Mouse (Mus musculus): ENCODE data around the gene Cdk9. TPM values are rescaled to one million over a fixed set of nuclear protein-coding genes. Genes with fewer than 3 reads are reported as not detected.
A peak's percentile ranks its signal among the peaks of the same experiment; 100 is the strongest.

Cdk9 gene
- polyA plus RNA-seq, 1 experiment from 2014 or later, result 83.8 TPM

GRCm38 (mm10) chr2:32708643-32709042 is 4.2 kb downstream of the Cdk9 start:
- 40% methylated on average over 3 of the region's 3 CpGs for WGBS
- no peaks in the 10 kb centered on the region for H3K9me3 ChIP-seq (ENCODE audit: control insufficient read depth, low read length)
- DNase-seq (ENCODE audit: low spot score) (peak; percentile 83), ATAC-seq (replicated peaks; ENCODE audit: low FRiP score, low TSS enrichment, low read depth) (no peak)
- peaks cover 76% of the 10 kb centered on the region for H3K36me3 ChIP-seq (ENCODE audit: control insufficient read depth, insufficient read depth, low read length)
- H3K27me3 ChIP-seq (replicated peaks; ENCODE audit: control insufficient read depth, insufficient read depth, low read length), result no peaks in the 10 kb centered on the region
- no peak overlapping the region for H3K4me2 ChIP-seq (ENCODE audit: low read length)
- H3K9ac ChIP-seq (ENCODE audit: low read length), result no peak overlapping the region
- no peak overlapping the region for H3K4me3 ChIP-seq (ENCODE audit: low read depth, low read length)
- H3K27ac ChIP-seq (ENCODE audit: low read depth), result no peak overlapping the region
- H3K4me1 ChIP-seq (replicated peaks; ENCODE audit: control insufficient read depth, insufficient read depth, low read length), result peaks cover 7% of the 10 kb centered on the region

DNA sequence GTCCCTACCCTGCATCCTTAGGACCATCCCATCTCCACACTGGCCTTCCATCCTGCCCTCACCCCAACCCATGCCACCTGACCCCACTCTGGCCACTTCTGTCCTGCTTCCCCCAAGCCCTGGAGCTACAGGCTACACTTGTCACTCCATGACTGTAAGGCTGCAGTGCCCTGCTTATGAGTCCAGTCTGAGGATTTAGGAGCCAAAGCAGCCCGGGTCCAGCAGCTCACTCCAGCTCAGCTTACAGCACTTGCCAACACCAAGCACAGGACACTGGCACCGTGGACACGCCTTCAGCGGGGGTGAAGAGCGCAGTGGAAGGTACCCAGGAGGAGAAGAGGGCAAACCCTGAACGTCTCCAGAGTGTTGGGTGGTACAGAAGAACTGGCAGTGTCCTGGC is 5.9 kb downstream of the Cdk9 start:
- DNase-seq (ENCODE audit: low spot score) (no peak), ATAC-seq (replicated peaks; ENCODE audit: low FRiP score, low TSS enrichment, low read depth) (no peak)
- Histone ChIP-seq H3K4me2 (ENCODE audit: low read length) (no peak overlapping the region), H3K36me3 (ENCODE audit: control insufficient read depth, insufficient read depth, low read length) (peaks cover 83% of the 10 kb centered on the region), H3K4me1 (replicated peaks; ENCODE audit: control insufficient read depth, insufficient read depth, low read length) (peaks cover 7% of the 10 kb centered on the region), H3K9ac (ENCODE audit: low read length) (no peak overlapping the region), H3K4me3 (ENCODE audit: low read depth, low read length) (no peak overlapping the region), H3K9me3 (ENCODE audit: control insufficient read depth, low read length) (no peaks in the 10 kb centered on the region), H3K27me3 (replicated peaks; ENCODE audit: control insufficient read depth, insufficient read depth, low read length) (no peaks in the 10 kb centered on the region), H3K27ac (ENCODE audit: low read depth) (no peak overlapping the region)
- 96% methylated on average over 6 of the region's 6 CpGs for WGBS

GRCm38 (mm10) chr2:32705018-32705417 is 7.9 kb downstream of the Cdk9 start:
- no peak overlapping the region for H3K4me2 ChIP-seq (ENCODE audit: low read length)
- no peak overlapping the region for H3K9ac ChIP-seq (ENCODE audit: low read length)
- no peak overlapping the region for H3K4me3 ChIP-seq (ENCODE audit: low read depth, low read length)
- no peak overlapping the region for H3K27ac ChIP-seq (ENCODE audit: low read depth)
- ATAC-seq (replicated peaks; ENCODE audit: low FRiP score, low TSS enrichment, low read depth) (no peak), DNase-seq (ENCODE audit: low spot score) (no peak)
- peaks cover 71% of the 10 kb centered on the region for H3K36me3 ChIP-seq (ENCODE audit: control insufficient read depth, insufficient read depth, low read length)
- no peaks in the 10 kb centered on the region for H3K4me1 ChIP-seq (replicated peaks; ENCODE audit: control insufficient read depth, insufficient read depth, low read length)
- no peaks in the 10 kb centered on the region for H3K9me3 ChIP-seq (ENCODE audit: control insufficient read depth, low read length)
- WGBS, result 93% methylated on average over 7 of the region's 7 CpGs
- no peaks in the 10 kb centered on the region for H3K27me3 ChIP-seq (replicated peaks; ENCODE audit: control insufficient read depth, insufficient read depth, low read length)

- Histone ChIP-seq H3K27me3 (replicated peaks; ENCODE audit: control insufficient read depth, insufficient read depth, low read length) (no peaks in the 10 kb centered on the region), H3K9ac (ENCODE audit: low read length) (no peak within 1 kb of the TSS), H3K36me3 (ENCODE audit: control insufficient read depth, insufficient read depth, low read length) (peaks cover 61% of the 10 kb centered on the region), H3K9me3 (ENCODE audit: control insufficient read depth, low read length) (no peaks in the 10 kb centered on the region), H3K27ac (ENCODE audit: low read depth) (no peak within 1 kb of the TSS), H3K4me3 (ENCODE audit: low read depth, low read length) (no peak within 1 kb of the TSS), H3K4me1 (replicated peaks; ENCODE audit: control insufficient read depth, insufficient read depth, low read length) (no peaks in the 10 kb centered on the region), H3K4me2 (ENCODE audit: low read length) (no peak within 1 kb of the TSS)
- ATAC-seq (replicated peaks; ENCODE audit: low FRiP score, low TSS enrichment, low read depth), result no peak
- WGBS, result 83% methylated on average over 2 of the region's 2 CpGs
- no peak for DNase-seq (ENCODE audit: low spot score)
Measured at GRCm38 (mm10) chr2:32704021-32704421, 8.9 kb downstream of the Cdk9 start, which contains the start of gene Fpgs. Fpgs (minus strand) TSS chr2:32704145.

GRCm38 (mm10) chr2:32703046-32703445 is 9.8 kb downstream of the Cdk9 start:
- no peak overlapping the region for H3K27ac ChIP-seq (ENCODE audit: low read depth)
- peaks cover 51% of the 10 kb centered on the region for H3K36me3 ChIP-seq (ENCODE audit: control insufficient read depth, insufficient read depth, low read length)
- H3K4me2 ChIP-seq (ENCODE audit: low read length), result no peak overlapping the region
- 86% methylated on average over 8 of the region's 8 CpGs for WGBS
- H3K9me3 ChIP-seq (ENCODE audit: control insufficient read depth, low read length), result no peaks in the 10 kb centered on the region
- H3K4me3 ChIP-seq (ENCODE audit: low read depth, low read length), result no peak overlapping the region
- no peaks in the 10 kb centered on the region for H3K4me1 ChIP-seq (replicated peaks; ENCODE audit: control insufficient read depth, insufficient read depth, low read length)
- ATAC-seq (replicated peaks; ENCODE audit: low FRiP score, low TSS enrichment, low read depth) (no peak), DNase-seq (ENCODE audit: low spot score) (no peak)
- no peaks in the 10 kb centered on the region for H3K27me3 ChIP-seq (replicated peaks; ENCODE audit: control insufficient read depth, insufficient read depth, low read length)
- H3K9ac ChIP-seq (ENCODE audit: low read length), result no peak overlapping the region

DNA sequence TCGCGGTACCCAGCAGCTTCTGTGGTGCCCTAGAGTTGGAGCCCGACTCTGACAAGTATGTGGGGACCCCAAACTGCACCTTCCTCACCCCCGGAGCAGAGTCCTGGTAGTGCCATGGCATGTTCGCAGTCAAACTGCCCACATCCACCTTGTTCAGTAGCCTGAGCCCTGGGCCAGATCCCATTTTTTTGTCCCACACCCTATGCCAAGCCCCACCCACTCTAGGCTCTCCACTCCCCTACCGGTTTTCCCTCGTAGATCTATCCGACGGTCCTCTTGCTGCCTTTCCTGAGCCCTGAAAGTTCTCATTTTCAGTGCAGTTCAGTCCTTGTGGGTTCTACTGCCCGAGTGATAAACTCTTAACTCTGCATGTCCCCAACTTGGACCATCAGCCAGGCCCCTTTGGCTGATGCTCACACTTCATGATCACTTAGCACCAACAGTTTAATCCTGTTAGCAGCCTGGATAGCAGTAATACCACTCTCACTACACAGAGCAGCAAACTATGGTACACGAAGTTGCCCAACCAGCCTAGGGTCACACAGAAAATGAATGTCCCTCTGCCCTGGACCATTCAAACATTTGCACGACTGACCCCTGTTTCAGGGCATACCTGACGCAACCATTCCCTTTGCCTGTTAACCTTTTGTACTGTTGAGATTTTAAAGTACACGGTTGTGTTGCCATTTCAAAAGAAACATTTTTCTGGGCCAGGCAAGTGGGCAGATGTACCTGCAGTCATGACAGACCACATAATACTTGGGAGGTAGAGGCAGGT is 11.7 kb downstream of the Cdk9 start:
- Histone ChIP-seq H3K4me1 (replicated peaks; ENCODE audit: control insufficient read depth, insufficient read depth, low read length) (0 out of 2 replicates have a peak, but pooled peaks cover 2% of the 10 kb centered on the region), H3K9me3 (ENCODE audit: control insufficient read depth, low read length) (no peaks in the 10 kb centered on the region), H3K4me2 (ENCODE audit: low read length) (no peak overlapping the region), H3K27ac (ENCODE audit: low read depth) (no peak overlapping the region), H3K36me3 (ENCODE audit: control insufficient read depth, insufficient read depth, low read length) (peaks cover 32% of the 10 kb centered on the region), H3K27me3 (replicated peaks; ENCODE audit: control insufficient read depth, insufficient read depth, low read length) (no peaks in the 10 kb centered on the region), H3K9ac (ENCODE audit: low read length) (no peak overlapping the region), H3K4me3 (ENCODE audit: low read depth, low read length) (no peak overlapping the region)
- 81% methylated on average over 14 of the region's 14 CpGs for WGBS
- DNase-seq (ENCODE audit: low spot score), result no peak
- no peak for ATAC-seq (replicated peaks; ENCODE audit: low FRiP score, low TSS enrichment, low read depth)

DNA sequence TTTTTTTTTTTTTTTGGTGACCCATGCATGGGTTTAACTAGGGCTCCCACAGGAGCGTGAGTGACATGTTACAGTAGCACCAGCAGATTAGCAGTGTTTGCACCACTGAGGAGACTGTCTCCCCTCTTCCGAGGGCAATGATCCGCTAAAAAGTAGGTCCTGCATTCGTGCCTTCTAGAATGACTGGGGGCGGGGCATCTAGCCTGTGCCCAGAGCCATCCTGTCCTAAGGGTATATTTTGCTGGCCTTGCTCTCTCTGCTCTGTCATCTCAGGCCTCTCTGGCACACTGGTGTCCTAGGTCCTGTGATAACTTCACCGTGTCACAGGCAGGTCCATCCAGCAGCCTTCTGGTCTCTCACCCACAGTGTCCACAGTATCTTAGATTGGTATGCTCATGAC is 13.2 kb downstream of the Cdk9 start:
- no peaks in the 10 kb centered on the region for H3K9me3 ChIP-seq (ENCODE audit: control insufficient read depth, low read length)
- H3K9ac ChIP-seq (ENCODE audit: low read length), result no peak overlapping the region
- H3K36me3 ChIP-seq (ENCODE audit: control insufficient read depth, insufficient read depth, low read length), result peaks cover 18% of the 10 kb centered on the region
- no peaks in the 10 kb centered on the region for H3K27me3 ChIP-seq (replicated peaks; ENCODE audit: control insufficient read depth, insufficient read depth, low read length)
- no peak overlapping the region for H3K4me2 ChIP-seq (ENCODE audit: low read length)
- WGBS, result 80% methylated on average over 6 of the region's 6 CpGs
- ATAC-seq (replicated peaks; ENCODE audit: low FRiP score, low TSS enrichment, low read depth) (no peak), DNase-seq (ENCODE audit: low spot score) (no peak)
- H3K4me3 ChIP-seq (ENCODE audit: low read depth, low read length), result no peak overlapping the region
- no peak overlapping the region for H3K27ac ChIP-seq (ENCODE audit: low read depth)
- 0 out of 2 replicates have a peak, but pooled peaks cover 2% of the 10 kb centered on the region for H3K4me1 ChIP-seq (replicated peaks; ENCODE audit: control insufficient read depth, insufficient read depth, low read length)

GRCm38 (mm10) chr2:32694691-32695090 is 18.2 kb downstream of the Cdk9 start:
- Histone ChIP-seq H3K27me3 (replicated peaks; ENCODE audit: control insufficient read depth, insufficient read depth, low read length) (no peaks in the 10 kb centered on the region), H3K4me1 (replicated peaks; ENCODE audit: control insufficient read depth, insufficient read depth, low read length) (peaks cover 15% of the 10 kb centered on the region), H3K9ac (ENCODE audit: low read length) (no peak overlapping the region; the same call in 1 of the 2 replicates), H3K9me3 (ENCODE audit: control insufficient read depth, low read length) (no peaks in the 10 kb centered on the region), H3K4me3 (ENCODE audit: low read depth, low read length) (peak overlapping the region; percentile 80; the same call in 1 of the 2 replicates), H3K27ac (ENCODE audit: low read depth) (peak overlapping the region; percentile 64; the same call in 1 of the 2 replicates), H3K36me3 (ENCODE audit: control insufficient read depth, insufficient read depth, low read length) (no peaks in the 10 kb centered on the region; the same call in 1 of the 2 replicates), H3K4me2 (ENCODE audit: low read length) (peak overlapping the region; percentile 66)
- no peak for ATAC-seq (replicated peaks; ENCODE audit: low FRiP score, low TSS enrichment, low read depth)
- 86% methylated on average over 12 of the region's 12 CpGs for WGBS
- DNase-seq (ENCODE audit: low spot score), result no peak
